27 mouse cellular contexts compared by ENCODE assay signal in the genomic region with DNA sequence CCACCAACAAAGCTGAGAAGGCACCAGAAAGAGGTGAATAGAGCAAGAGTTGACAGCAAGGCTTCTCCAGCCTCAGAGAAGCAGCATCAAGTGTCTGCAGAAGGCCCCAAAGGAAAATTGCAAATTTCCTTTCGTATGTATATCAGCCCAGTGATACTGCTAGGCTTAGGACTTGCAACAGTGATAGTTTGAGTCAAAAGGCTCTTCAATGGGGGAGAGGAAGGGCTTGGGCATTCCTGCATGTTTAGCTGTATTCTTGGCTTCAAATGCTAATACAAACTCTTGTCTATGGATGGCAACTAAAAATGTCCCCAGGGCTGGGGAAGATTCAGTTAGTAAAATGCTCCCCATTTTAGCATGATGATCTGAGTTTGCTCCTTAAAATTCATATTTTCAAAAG.
A peak's percentile ranks its signal among the peaks of the same experiment; 100 is the strongest.
DNase-seq lines count a peak whose midpoint lies in the region; ATAC-seq and TF ChIP-seq lines count a peak whose summit lies in the region.
"Had no signal": no experiment of that assay in that cellular context is flagged by ENCODE, and none has a peak within 500 bp of the region (broad histone marks: within the 10 kb centered on the region; RNA-seq: fewer than 3 reads in every experiment).

No protein-coding gene starts in this region.

- no peak overlapping the region for H3K4me3 ChIP-seq in CH12.LX (replicated peaks in 1 of 3; ENCODE audit: low read depth in 2 of 3, low read length in 2 of 3, poor library complexity in 1 of 3)
- H3K4me3 ChIP-seq in hindbrain, embryonic 14.5 days (replicated peaks; ENCODE audit: low read length), result no peak overlapping the region
- H3K4me3 ChIP-seq: embryonic facial prominence, embryonic 13.5 days; embryonic facial prominence, embryonic 15.5 days; erythroblast, embryonic 14.5 days; forebrain, embryonic 10.5 days; forebrain, embryonic 12.5 days had no signal

- no peak for TF ChIP-seq RAD21 in CH12.LX (IDR thresholded peaks at IDR 0.05; ENCODE audit: low read depth, low read length)

- ATAC-seq in hindbrain, embryonic 14.5 days (ENCODE audit: low FRiP score), result no peak
- ATAC-seq: activated CD4-positive, CD25-positive, alpha-beta regulatory T cell, adult 4 months; CD4-positive, CD25-positive, alpha-beta regulatory T cell, adult 4 months; forebrain, embryonic 14.5 days; forebrain, embryonic 16.5 days; Patski had no signal

- H3K36me3 ChIP-seq in CH12.LX (replicated peaks in 1 of 2; ENCODE audit: control insufficient read depth in 1 of 2, insufficient read depth in 1 of 2, low read length in 1 of 2), result no peaks in the 10 kb centered on the region
- no peaks in the 10 kb centered on the region for H3K36me3 ChIP-seq in hindbrain, embryonic 14.5 days (replicated peaks; ENCODE audit: control insufficient read depth, insufficient read depth)
- H3K36me3 ChIP-seq: embryonic facial prominence, embryonic 13.5 days; embryonic facial prominence, embryonic 15.5 days; forebrain, embryonic 10.5 days; forebrain, embryonic 12.5 days; G1E had no signal

- H3K27ac ChIP-seq in CH12.LX (ENCODE audit: insufficient read depth, low read depth), result no peak overlapping the region
- H3K27ac ChIP-seq in hindbrain, embryonic 14.5 days, result no peak overlapping the region
- H3K27ac ChIP-seq: embryonic facial prominence, embryonic 13.5 days; embryonic facial prominence, embryonic 15.5 days; forebrain, embryonic 10.5 days; forebrain, embryonic 12.5 days had no signal

- 45% methylated on average over 1 of the region's 1 CpGs for WGBS in hindbrain, embryonic 14.5 days

- dilution Hi-C loops in CH12.LX (cut with MboI; ENCODE audit: extremely low pct_ligation_motif_present, extremely low pct_unique_long_range_greater_than_20kb, low sequenced_read_pairs), result no loop called here

- H3K79me2 ChIP-seq in CH12.LX (replicated peaks; ENCODE audit: control insufficient read depth, extremely low read depth, insufficient read depth, poor library complexity, severe bottlenecking), result no peaks in the 10 kb centered on the region

- no peak for TF ChIP-seq CTCF in CH12.LX (conservative IDR thresholded peaks at IDR 0.05 in 1 of 2, IDR thresholded peaks at IDR 0.05 in 1 of 2; ENCODE audit: low read depth in 2 of 2, low read length in 2 of 2)

- no peak overlapping the region for H3K9ac ChIP-seq in CH12.LX (ENCODE audit: insufficient read depth, low read depth)
- no peak overlapping the region for H3K9ac ChIP-seq in hindbrain, embryonic 14.5 days
- H3K9ac ChIP-seq: embryonic facial prominence, embryonic 13.5 days; embryonic facial prominence, embryonic 15.5 days; forebrain, embryonic 12.5 days had no signal

- no peaks in the 10 kb centered on the region for H3K27me3 ChIP-seq in CH12.LX (replicated peaks)
- no peaks in the 10 kb centered on the region for H3K27me3 ChIP-seq in hindbrain, embryonic 14.5 days (ENCODE audit: control insufficient read depth, insufficient read depth, low read length)
- H3K27me3 ChIP-seq: embryonic facial prominence, embryonic 13.5 days; embryonic facial prominence, embryonic 15.5 days; forebrain, embryonic 12.5 days; Patski had no signal

- peak; percentile 54; the same call in 1 of the 2 replicates for TF ChIP-seq EP300 in CH12.LX (IDR thresholded peaks at IDR 0.05; ENCODE audit: low read length)

- no peak overlapping the region for H3K4me2 ChIP-seq in CH12.LX (ENCODE audit: insufficient read depth, low read depth, poor library complexity, severe bottlenecking)
- no peak overlapping the region for H3K4me2 ChIP-seq in hindbrain, embryonic 14.5 days (replicated peaks)
- H3K4me2 ChIP-seq: embryonic facial prominence, embryonic 13.5 days; embryonic facial prominence, embryonic 15.5 days; forebrain, embryonic 12.5 days had no signal

- TF ChIP-seq POLR2A in CH12.LX (IDR thresholded peaks at IDR 0.05; ENCODE audit: low read depth, low read length), result no peak

- DNase-seq in CH12.LX (ENCODE audit: extremely low read depth), result no peak
- DNase-seq in ES-CJ7 (ENCODE audit: low read depth, low spot score), result peak; percentile 73
- DNase-seq in R1 (ENCODE audit: low read depth, low spot score), result peak; percentile 88
- DNase-seq in hindbrain, embryonic 14.5 days (ENCODE audit: low spot score), result no peak
- DNase-seq in lung, postnatal 10 days, result no peak
- DNase-seq in urinary bladder, adult 2 months (ENCODE audit: low spot score), result no peak
- DNase-seq: adrenal gland, adult 8-10 months; adrenal gland, postnatal 14 days; adrenal gland, postnatal 36 days; B cell, adult 2 months; cerebellum, adult 11-12 months; cerebellum, adult 2 months; cerebellum, adult 9-10 months; cerebellum, postnatal 14 days; cerebellum, postnatal 36 days; embryo, embryonic 11 days had no signal

- in situ Hi-C loops in CH12.LX (cut with MboI; ENCODE audit: low pct_ligation_motif_present, low pct_unique_long_range_greater_than_20kb, low sequenced_read_pairs), result no loop called here

- no peaks in the 10 kb centered on the region for H3K9me3 ChIP-seq in CH12.LX (replicated peaks; ENCODE audit: low read length)
- H3K9me3 ChIP-seq in hindbrain, embryonic 14.5 days (ENCODE audit: control insufficient read depth, low read length), result no peaks in the 10 kb centered on the region
- H3K9me3 ChIP-seq: embryonic facial prominence, embryonic 13.5 days; embryonic facial prominence, embryonic 15.5 days; forebrain, embryonic 10.5 days; forebrain, embryonic 12.5 days; G1E had no signal

- peaks cover 45 to 95% of the 10 kb centered on the region in 2 experiments for H3K4me1 ChIP-seq in CH12.LX (ENCODE audit: control insufficient read depth in 1 of 2, insufficient read depth in 2 of 2)
- peaks cover 3% of the 10 kb centered on the region; the same call in 1 of the 2 replicates for H3K4me1 ChIP-seq in hindbrain, embryonic 14.5 days (replicated peaks; ENCODE audit: control insufficient read depth, insufficient read depth, low read length)

TF ChIP-seq in CH12.LX, 34 proteins besides CTCF, POLR2A, EP300 and RAD21:
- TF ChIP-seq NELFE (IDR thresholded peaks at IDR 0.05; ENCODE audit: low read depth, low read length), result no peak
- TF ChIP-seq ZKSCAN1 (IDR thresholded peaks at IDR 0.05; ENCODE audit: borderline replicate concordance, low read depth, low read length), result no peak
- peak; percentile 26; the same call in 1 of the 2 replicates for TF ChIP-seq IRF4 (IDR thresholded peaks at IDR 0.05; ENCODE audit: low read depth, low read length)
- 0 out of 2 replicates have a peak, but pooled peaks have one; percentile 10 for TF ChIP-seq CHD1 (IDR thresholded peaks at IDR 0.05; ENCODE audit: low read depth, low read length)
- 0 out of 2 replicates have a peak, but pooled peaks have one; percentile 24 for TF ChIP-seq TCF12 (IDR thresholded peaks at IDR 0.05; ENCODE audit: low read depth, low read length)
- TF ChIP-seq ETS1 (conservative IDR thresholded peaks at IDR 0.05; ENCODE audit: low read depth, low read length), result peak; percentile 29; the same call in 1 of the 2 replicates
- 0 out of 2 replicates have a peak, but pooled peaks have one; percentile 12 for TF ChIP-seq BHLHE40 (IDR thresholded peaks at IDR 0.05; ENCODE audit: low read depth, low read length)
- no peak for TF ChIP-seq SIN3A (IDR thresholded peaks at IDR 0.05; ENCODE audit: low read length)

Comparison
In these comparisons a context has a peak if more than half of its experiments do, and no peak if none do; other contexts are left out.
1. DNase-seq: peak in ES-CJ7 (single experiment) and R1 (single experiment); none in CH12.LX (single experiment), hindbrain, embryonic 14.5 days (single experiment), lung, postnatal 10 days (single experiment) and urinary bladder, adult 2 months (single experiment).